Mouse (Mus musculus) liver, embryonic 14.5 days (tissue): ENCODE data around the gene Unc5a. TPM values are rescaled to one million over a fixed set of nuclear protein-coding genes. Genes with fewer than 3 reads are reported as not detected.

ENCODE experiments used
- ATAC-seq: fragments of 200-750 bp; cut with Nextera tagmentation; 2 replicates; pipeline ENCODE4 v1.8.0; 2017; ENCODE audit warnings: moderate number of reproducible peaks, mild to moderate bottlenecking, moderate library complexity; ENCODE audit not compliant: insufficient read depth
- DNase-seq, 3 experiments: peaks; one replicate each; pipeline ENCODE4 v3.0.0-alpha.2; 2012 to 2013; ENCODE audit warnings: low read depth in 3 of 3, low spot score in 3 of 3
- H3K27ac ChIP-seq: fragments of 300-500 bp; sonication (generic); 2 replicates; pipeline ENCODE4 v1.5.1; 2014; ENCODE audit warnings: moderate library complexity, mild to moderate bottlenecking, control low read depth, inconsistent platforms
- H3K27me3 ChIP-seq: fragments of 300-500 bp; sonication (generic); 2 replicates; pipeline ENCODE4 v1.6.1; 2014; ENCODE audit warnings: mild to moderate bottlenecking, low read length, moderate library complexity; ENCODE audit not compliant: control insufficient read depth, insufficient read depth
- H3K36me3 ChIP-seq: fragments of 300-500 bp; sonication (generic); replicated peaks from 2 replicates; pipeline ENCODE4 v1.6.1; 2014; ENCODE audit warnings: low read depth; ENCODE audit not compliant: control insufficient read depth, insufficient read depth
- H3K4me1 ChIP-seq, 2 experiments: fragments of 200-500 bp in 1 of 2; fragments of 300-500 bp in 1 of 2; sonication (generic) in 1 of 2; replicated peaks; 2 replicates each; pipeline ENCODE4 v1.6.1; 2012 to 2014; ENCODE audit warnings: antibody characterized with exemption in 1 of 2, inconsistent platforms in 1 of 2, low read length in 1 of 2; ENCODE audit not compliant: control insufficient read depth in 2 of 2, insufficient read depth in 2 of 2
- H3K4me2 ChIP-seq: fragments of 300-500 bp; sonication (generic); 2 replicates; pipeline ENCODE4 v1.6.1; 2014; ENCODE audit warnings: low read depth, mild to moderate bottlenecking, control low read depth, moderate library complexity
- H3K4me3 ChIP-seq, 2 experiments: fragments of 200-500 bp in 1 of 2; fragments of 300-500 bp in 1 of 2; sonication (generic) in 1 of 2; 2 replicates each; pipeline ENCODE4 v1.5.1; 2012 to 2014; ENCODE audit warnings: low read depth in 2 of 2, low read length in 2 of 2, mild to moderate bottlenecking in 2 of 2, control low read depth in 1 of 2, inconsistent platforms in 1 of 2, moderate library complexity in 1 of 2; ENCODE audit not compliant: insufficient read depth in 1 of 2
- H3K9ac ChIP-seq: fragments of 300-500 bp; sonication (generic); replicated peaks from 2 replicates; pipeline ENCODE4 v1.6.1; 2014; ENCODE audit warnings: mild to moderate bottlenecking, control low read depth, moderate library complexity
- H3K9me3 ChIP-seq: fragments of 300-500 bp; sonication (generic); 2 replicates; pipeline ENCODE4 v1.6.1; 2016; ENCODE audit warnings: low read length, mixed read lengths; ENCODE audit not compliant: control insufficient read depth
- CTCF ChIP-seq: IDR thresholded peaks from 2 replicates; pipeline ENCODE4 v1.5.1; 2016; ENCODE audit warnings: antibody characterized with exemption, low read depth, control low read depth
- EP300 ChIP-seq: IDR thresholded peaks from 2 replicates; pipeline ENCODE4 v1.6.1; 2016; ENCODE audit warnings: antibody characterized with exemption, low read depth
- WGBS: fragments of 180-500 bp; shearing (Covaris S2); extraction: QIAGEN DNeasy Blood & Tissue Kit; methylation state at CpG from one replicate; pipeline ENCODE4 v1.1.7; 2014; ENCODE audit not compliant: insufficient replicate concordance; 5-methylcytosine and 5-hydroxymethylcytosine counted together
- polyA plus RNA-seq, 2 experiments: library from polyadenylated mRNA; depleted of rRNA in 1 of 2; stranded (reverse) in 1 of 2; unstranded in 1 of 2; fragments of >200 nt; fragmentation: Nextera tagmentation in 1 of 2; extraction: Ambion mirVana in 1 of 2; gene quantifications; 2 replicates each; pipeline versions ENCODE4 v1.2.1 to v1.2.3; 2012 to 2014

Gene Unc5a
- polyA plus RNA-seq (2012; rRNA removed) (0.37 and 0.56 TPM in 2 replicates), polyA plus RNA-seq (2014; fragmentation: Nextera tagmentation; extraction: Ambion mirVana) (0.43 and 0.72 TPM in 2 replicates)

- no peaks in the 10 kb centered on the region for H3K4me1 ChIP-seq
- WGBS: 2% methylated on average over 83 of the region's 91 CpGs
- ATAC-seq: no peak
- H3K27ac ChIP-seq: no peak within 1 kb of the TSS
- peak within 1 kb of the TSS; percentile 21 for H3K4me2 ChIP-seq
- no peaks in the 10 kb centered on the region for H3K9me3 ChIP-seq
- DNase-seq: no peak
- TF ChIP-seq CTCF (no peak), EP300 (no peak)
- peak within 1 kb of the TSS; percentile 29 to 32 for H3K4me3 ChIP-seq
- no peak within 1 kb of the TSS for H3K9ac ChIP-seq
- no peaks in the 10 kb centered on the region for H3K36me3 ChIP-seq
- peaks cover 47% of the 10 kb centered on the region for H3K27me3 ChIP-seq
Measured at GRCm38 (mm10) chr13:54948531-54949493, at the start of gene Unc5a. Unc5a (plus strand) TSS chr13:54949411.

DNA sequence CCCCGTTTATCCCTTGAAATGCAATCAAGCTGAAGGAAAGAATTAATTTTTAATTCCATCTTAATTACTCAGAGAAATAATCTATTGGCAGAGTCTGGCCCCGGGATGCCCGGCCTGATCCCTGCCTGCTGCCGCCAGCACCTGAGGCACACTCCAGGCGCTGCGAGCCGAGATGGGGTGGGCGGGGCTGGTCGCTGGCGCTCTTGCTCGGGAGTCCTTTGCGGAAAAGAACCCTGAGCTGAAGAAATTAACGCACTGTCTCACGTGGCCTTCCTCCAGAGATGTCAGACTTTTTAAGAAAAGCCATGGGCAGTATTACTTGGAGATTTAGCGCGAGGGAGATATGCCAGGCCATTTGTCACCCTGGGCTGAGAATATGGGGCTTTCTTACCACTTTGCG lies 37.2 kb upstream of the Unc5a start:
- Histone ChIP-seq H3K4me3 (no peak overlapping the region), H3K4me1 (no peaks in the 10 kb centered on the region), H3K36me3 (no peaks in the 10 kb centered on the region), H3K9me3 (no peaks in the 10 kb centered on the region), H3K27me3 (peaks cover 5% of the 10 kb centered on the region), H3K4me2 (no peak overlapping the region), H3K27ac (no peak overlapping the region), H3K9ac (no peak overlapping the region)
- DNase-seq: no peak
- no peak for ATAC-seq
- 4% methylated on average over 17 of the region's 17 CpGs for WGBS
- TF ChIP-seq CTCF: no peak
- no peak for TF ChIP-seq EP300

- no peak overlapping the region for H3K4me3 ChIP-seq
- TF ChIP-seq CTCF: no peak
- no peak for TF ChIP-seq EP300
- H3K27ac ChIP-seq: no peak overlapping the region
- H3K4me2 ChIP-seq: no peak overlapping the region
- H3K36me3 ChIP-seq: no peaks in the 10 kb centered on the region
- H3K4me1 ChIP-seq: no peaks in the 10 kb centered on the region
- H3K9me3 ChIP-seq: no peaks in the 10 kb centered on the region
- 17% methylated on average over 16 of the region's 16 CpGs for WGBS
- H3K27me3 ChIP-seq: peaks cover 5% of the 10 kb centered on the region
- DNase-seq (no peak), ATAC-seq (no peak)
- H3K9ac ChIP-seq: no peak overlapping the region
Measured at GRCm38 (mm10) chr13:54912894-54913621, 36.2 kb upstream of the Unc5a start.

- 20% methylated on average over 5 of the region's 5 CpGs for WGBS
- TF ChIP-seq CTCF (no peak), EP300 (no peak)
- no peak overlapping the region for H3K4me2 ChIP-seq
- peaks cover 5% of the 10 kb centered on the region for H3K27me3 ChIP-seq
- ATAC-seq (no peak), DNase-seq (peak in 1 of 3 experiments; percentile 6)
- H3K27ac ChIP-seq: no peak overlapping the region
- H3K9me3 ChIP-seq: no peaks in the 10 kb centered on the region
- H3K4me1 ChIP-seq: no peaks in the 10 kb centered on the region
- no peaks in the 10 kb centered on the region for H3K36me3 ChIP-seq
- H3K9ac ChIP-seq: no peak overlapping the region
- no peak overlapping the region for H3K4me3 ChIP-seq
Measured at GRCm38 (mm10) chr13:54916644-54917043, 32.6 kb upstream of the Unc5a start.

DNA sequence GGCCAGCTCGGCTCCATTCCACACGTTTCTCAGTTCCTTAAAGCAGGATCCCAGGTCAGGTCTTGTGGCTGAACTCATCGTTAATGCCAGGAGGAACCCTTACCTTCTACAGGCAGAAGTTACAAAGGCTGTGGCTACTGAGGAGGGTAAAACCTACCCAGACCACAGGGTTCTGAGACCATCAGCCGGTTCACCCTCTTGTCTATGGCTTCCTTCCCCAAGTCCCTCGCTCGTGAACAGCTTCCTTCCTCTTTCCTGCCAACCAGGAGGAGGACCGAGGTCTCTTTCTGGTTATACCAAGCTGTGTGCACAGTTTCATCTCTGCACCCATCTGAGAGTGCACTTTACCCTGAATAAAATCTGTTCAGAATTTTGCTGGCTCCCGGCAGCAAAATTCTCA lies 30.3 kb upstream of the Unc5a start:
- ATAC-seq: no peak
- Histone ChIP-seq H3K9me3 (no peaks in the 10 kb centered on the region), H3K4me2 (no peak overlapping the region), H3K27ac (no peak overlapping the region), H3K9ac (no peak overlapping the region), H3K36me3 (no peaks in the 10 kb centered on the region), H3K4me3 (no peak overlapping the region), H3K4me1 (no peaks in the 10 kb centered on the region), H3K27me3 (no peaks in the 10 kb centered on the region)
- WGBS: 11% methylated on average over 8 of the region's 8 CpGs
- TF ChIP-seq CTCF (no peak), EP300 (no peak)
- no peak for DNase-seq
